Mouse (Mus musculus) hindbrain, postnatal 0 days (tissue): ENCODE results near the gene Gabbr1. TPM values are rescaled to one million over a fixed set of nuclear protein-coding genes. Genes with fewer than 3 reads are reported as not detected.

Experiments used
- ATAC-seq: fragments of 200-750 bp; cut with Nextera tagmentation; 2 replicates; pipeline ENCODE4 v1.8.0; 2017; ENCODE audit warnings: mild to moderate bottlenecking, moderate TSS enrichment, moderate library complexity
- DNase-seq: peaks from one replicate; pipeline ENCODE4 v3.0.0-alpha.2; 2015; ENCODE audit warnings: low spot score
- H3K27ac ChIP-seq: fragments of 300-500 bp; sonication (generic); 2 replicates; pipeline ENCODE4 v1.5.1; 2014; ENCODE audit warnings: mild to moderate bottlenecking
- H3K27me3 ChIP-seq: fragments of 300-500 bp; sonication (generic); 2 replicates; pipeline ENCODE4 v1.6.1; 2014; ENCODE audit warnings: low read length, mixed read lengths; ENCODE audit not compliant: insufficient read depth
- H3K36me3 ChIP-seq: fragments of 300-500 bp; sonication (generic); 2 replicates; pipeline ENCODE4 v1.6.1; 2014; ENCODE audit warnings: low read length, mixed read lengths; ENCODE audit not compliant: insufficient read depth
- H3K4me1 ChIP-seq: fragments of 300-500 bp; sonication (generic); 2 replicates; pipeline ENCODE4 v1.6.1; 2014; ENCODE audit warnings: antibody characterized with exemption, low read length, mixed read lengths; ENCODE audit not compliant: insufficient read depth
- H3K4me2 ChIP-seq: fragments of 300-500 bp; sonication (generic); 2 replicates; pipeline ENCODE4 v1.6.1; 2014; ENCODE audit warnings: low read depth, mild to moderate bottlenecking, low read length, moderate library complexity, mixed read lengths
- H3K4me3 ChIP-seq: fragments of 300-500 bp; sonication (generic); 2 replicates; pipeline ENCODE4 v1.5.1; 2014; ENCODE audit warnings: low read length
- H3K9ac ChIP-seq: fragments of 300-500 bp; sonication (generic); replicated peaks from 2 replicates; pipeline ENCODE4 v1.6.1; 2014; ENCODE audit warnings: mild to moderate bottlenecking, low read length, moderate library complexity, mixed read lengths
- H3K9me3 ChIP-seq: fragments of 300-500 bp; sonication (generic); 2 replicates; pipeline ENCODE4 v1.6.1; 2016; ENCODE audit warnings: low read length, mixed read lengths
- CTCF ChIP-seq: IDR thresholded peaks from 2 replicates; pipeline ENCODE4 v1.5.1; 2016; ENCODE audit warnings: antibody characterized with exemption, control low read depth, low read depth
- WGBS: fragments of 180-500 bp; shearing (Covaris S2); extraction: QIAGEN DNeasy Blood & Tissue Kit; methylation state at CpG from one replicate; pipeline ENCODE4 v1.1.7; 2014; 5-methylcytosine and 5-hydroxymethylcytosine counted together
- polyA plus RNA-seq: library from polyadenylated mRNA; unstranded; fragments of >200 nt; fragmentation: Nextera tagmentation; extraction: Ambion mirVana; gene quantifications from 2 replicates; pipeline ENCODE4 v1.2.1, GENCODE M21; 2015
- total RNA-seq: library from RNA; depleted of rRNA; stranded (reverse); fragments of >200 nt; gene quantifications from 2 replicates; pipeline ENCODE4 v1.2.3, GENCODE M21; 2014

Gabbr1 gene
- total and polyA plus RNA-seq, 2 experiments from 2014 or later: 98.3 to 519 TPM

GRCm38 (mm10) chr17:37039127-37039894, 6.5 kb upstream of the Gabbr1 start:
- Histone ChIP-seq H3K4me2 (no peak overlapping the region), H3K4me1 (no peaks in the 10 kb centered on the region), H3K36me3 (no peaks in the 10 kb centered on the region), H3K9ac (no peak overlapping the region), H3K27me3 (no peaks in the 10 kb centered on the region), H3K4me3 (no peak overlapping the region), H3K9me3 (no peaks in the 10 kb centered on the region), H3K27ac (no peak overlapping the region)
- 83% methylated on average over 2 of the region's 2 CpGs for WGBS
- TF ChIP-seq CTCF: no peak
- DNase-seq (no peak), ATAC-seq (no peak)

GRCm38 (mm10) chr17:37044651-37045244, 1.0 kb upstream of the Gabbr1 start:
- WGBS: 69% methylated on average over 7 of the region's 7 CpGs
- Histone ChIP-seq H3K9me3 (no peaks in the 10 kb centered on the region), H3K4me2 (peak overlapping the region; percentile 76), H3K9ac (peak overlapping the region; percentile 99), H3K36me3 (no peaks in the 10 kb centered on the region), H3K4me3 (peak overlapping the region; percentile 91), H3K27ac (peak overlapping the region; percentile 97; the same call in 1 of the 2 replicates), H3K4me1 (peaks cover 14% of the 10 kb centered on the region), H3K27me3 (no peaks in the 10 kb centered on the region)
- ATAC-seq (no peak), DNase-seq (no peak)
- TF ChIP-seq CTCF: no peak

GRCm38 (mm10) chr17:37046312-37047112, 746 bp downstream of the Gabbr1 start:
- WGBS: under 1% methylated on average over 32 of the region's 58 CpGs
- peak overlapping the region; percentile 91 for H3K4me3 ChIP-seq
- peak overlapping the region; percentile 99 for H3K9ac ChIP-seq
- peak overlapping the region; percentile 97 for H3K27ac ChIP-seq
- H3K9me3 ChIP-seq: no peaks in the 10 kb centered on the region
- peaks cover 14% of the 10 kb centered on the region for H3K4me1 ChIP-seq
- ATAC-seq (peak; percentile 36), DNase-seq (peak; percentile 69)
- no peaks in the 10 kb centered on the region for H3K36me3 ChIP-seq
- peak; percentile 59 for TF ChIP-seq CTCF
- no peaks in the 10 kb centered on the region for H3K27me3 ChIP-seq
- peak overlapping the region; percentile 76 for H3K4me2 ChIP-seq

- H3K4me2 ChIP-seq: peak overlapping the region; percentile 76
- no peak for ATAC-seq
- no peaks in the 10 kb centered on the region for H3K27me3 ChIP-seq
- peak overlapping the region; percentile 99 for H3K9ac ChIP-seq
- no peaks in the 10 kb centered on the region for H3K9me3 ChIP-seq
- H3K36me3 ChIP-seq: peaks cover 1% of the 10 kb centered on the region; the same call in 1 of the 2 replicates
- peaks cover 14% of the 10 kb centered on the region for H3K4me1 ChIP-seq
- TF ChIP-seq CTCF: no peak
- H3K4me3 ChIP-seq: peak overlapping the region; percentile 91
- WGBS: 14% methylated on average over 19 of the region's 19 CpGs
- H3K27ac ChIP-seq: peak overlapping the region; percentile 97
- DNase-seq: no peak
Measured at GRCm38 (mm10) chr17:37047332-37047976, 1.7 kb downstream of the Gabbr1 start.

GRCm38 (mm10) chr17:37047981-37048380, 2.2 kb downstream of the Gabbr1 start:
- H3K4me3 ChIP-seq: peak overlapping the region; percentile 91
- H3K36me3 ChIP-seq: peaks cover 3% of the 10 kb centered on the region; the same call in 1 of the 2 replicates
- ATAC-seq (no peak), DNase-seq (peak; percentile 67)
- H3K27ac ChIP-seq: no peak overlapping the region
- 24% methylated on average over 3 of the region's 3 CpGs for WGBS
- TF ChIP-seq CTCF: peak; percentile 61
- no peaks in the 10 kb centered on the region for H3K27me3 ChIP-seq
- H3K4me1 ChIP-seq: peaks cover 14% of the 10 kb centered on the region
- no peaks in the 10 kb centered on the region for H3K9me3 ChIP-seq
- H3K9ac ChIP-seq: peak overlapping the region; percentile 37; the same call in 1 of the 2 replicates
- H3K4me2 ChIP-seq: peak overlapping the region; percentile 76

GRCm38 (mm10) chr17:37048383-37048782, 2.6 kb downstream of the Gabbr1 start:
- Histone ChIP-seq H3K4me3 (peak overlapping the region; percentile 91), H3K4me2 (peak overlapping the region; percentile 76), H3K4me1 (peaks cover 14% of the 10 kb centered on the region), H3K9me3 (no peaks in the 10 kb centered on the region), H3K27ac (no peak overlapping the region), H3K36me3 (peaks cover 3% of the 10 kb centered on the region; the same call in 1 of the 2 replicates), H3K9ac (peak overlapping the region; percentile 37; the same call in 1 of the 2 replicates), H3K27me3 (no peaks in the 10 kb centered on the region)
- 52% methylated on average over 7 of the region's 7 CpGs for WGBS
- no peak for DNase-seq
- ATAC-seq: no peak
- TF ChIP-seq CTCF: no peak
